Mouse (Mus musculus) bone marrow, adult 2 months (tissue): ENCODE results near the gene Fam43a. TPM values are rescaled to one million over a fixed set of nuclear protein-coding genes. Genes with fewer than 3 reads are reported as not detected.

Source experiments
- H3K27ac ChIP-seq: fragments of 200-500 bp; 2 replicates; pipeline ENCODE4 v1.5.1; 2012; ENCODE audit warnings: low read depth, mild to moderate bottlenecking, control low read depth, inconsistent platforms, low read length; ENCODE audit not compliant: control insufficient read depth, poor library complexity, insufficient read depth
- H3K4me1 ChIP-seq: fragments of 200-500 bp; 2 replicates; pipeline ENCODE4 v1.6.1; 2011; ENCODE audit warnings: low read length; ENCODE audit not compliant: control insufficient read depth, insufficient read depth
- H3K4me3 ChIP-seq: fragments of 200-500 bp; replicated peaks from 2 replicates; pipeline ENCODE3; 2011; ENCODE audit warnings: mild to moderate bottlenecking, low read depth, low read length, control low read depth; ENCODE audit not compliant: control insufficient read depth
- CTCF ChIP-seq: fragments of 200-500 bp; IDR thresholded peaks from 2 replicates; pipeline ENCODE4 v1.5.1; 2011; ENCODE audit warnings: low read length, control low read depth; ENCODE audit not compliant: control insufficient read depth, insufficient read depth
- POLR2A ChIP-seq: fragments of 200-500 bp; IDR thresholded peaks from 2 replicates; pipeline ENCODE4 v1.6.1; 2011; ENCODE audit warnings: low read depth, mild to moderate bottlenecking, control low read depth, low read length, borderline replicate concordance; ENCODE audit not compliant: control insufficient read depth
- WGBS: fragments of 180-500 bp; shearing (Covaris S2); methylation state at CpG from one replicate; pipeline ENCODE4 v1.1.7; 2018; 5-methylcytosine and 5-hydroxymethylcytosine counted together
- polyA plus RNA-seq: library from polyadenylated mRNA; stranded (reverse); fragments of >200 nt; gene quantifications from 2 replicates; pipeline ENCODE4 v1.2.4, GENCODE M21; 2011; ENCODE audit warnings: low replicate concordance; ENCODE audit not compliant: missing spikeins, insufficient read depth, insufficient read length

Gene Fam43a
- polyA plus RNA-seq: 8.8 and 16.3 TPM in 2 replicates

DNA sequence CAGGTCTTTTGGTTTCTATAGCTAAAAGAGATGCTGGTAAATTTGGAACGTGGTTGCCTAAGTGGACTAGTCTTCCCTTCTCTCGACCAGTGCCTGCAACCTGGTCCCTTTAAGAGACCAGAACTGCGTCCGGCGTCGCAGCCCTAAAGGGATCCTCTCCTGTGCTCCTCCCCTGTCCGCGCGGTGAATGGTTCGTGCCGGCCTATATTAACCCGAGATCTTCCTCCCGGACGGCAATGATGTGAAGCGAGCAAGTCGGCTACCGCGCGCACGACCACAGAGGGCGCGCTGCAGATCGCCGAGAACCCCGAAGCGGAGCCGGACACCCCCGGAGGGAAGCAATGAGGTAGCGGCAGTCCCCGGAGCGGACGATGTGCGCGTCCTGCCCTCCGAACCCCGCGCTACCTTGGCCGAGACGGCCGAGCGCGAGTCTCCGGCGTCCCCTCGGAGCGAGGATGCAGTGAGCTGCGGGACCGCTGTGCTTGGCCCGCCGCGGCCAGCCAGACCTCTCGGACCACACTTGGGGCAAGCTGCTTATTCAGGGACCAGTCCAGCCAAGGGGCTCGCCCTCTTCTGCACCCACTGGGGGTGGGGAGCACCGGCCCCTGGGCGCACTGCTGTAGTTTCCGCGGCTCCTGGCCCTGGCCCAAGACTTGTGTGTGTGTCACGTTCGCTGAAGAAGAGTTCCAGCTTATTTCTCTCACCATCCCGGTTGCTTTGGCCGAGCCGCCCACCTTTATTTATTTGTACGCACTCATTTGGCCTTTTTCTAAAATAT is at the start of gene Fam43a:
Fam43a (plus strand) TSS at position 233 of the 778 bp plus-strand sequence.
- Histone ChIP-seq H3K4me3 (peak within 1 kb of the TSS; percentile 85), H3K27ac (peak within 1 kb of the TSS; percentile 96), H3K4me1 (peaks cover 10% of the 10 kb centered on the region)
- TF ChIP-seq CTCF (peak; percentile 42; the same call in 1 of the 2 replicates), POLR2A (peak; percentile 99)
- WGBS: under 1% methylated on average over 63 of the region's 63 CpGs

DNA sequence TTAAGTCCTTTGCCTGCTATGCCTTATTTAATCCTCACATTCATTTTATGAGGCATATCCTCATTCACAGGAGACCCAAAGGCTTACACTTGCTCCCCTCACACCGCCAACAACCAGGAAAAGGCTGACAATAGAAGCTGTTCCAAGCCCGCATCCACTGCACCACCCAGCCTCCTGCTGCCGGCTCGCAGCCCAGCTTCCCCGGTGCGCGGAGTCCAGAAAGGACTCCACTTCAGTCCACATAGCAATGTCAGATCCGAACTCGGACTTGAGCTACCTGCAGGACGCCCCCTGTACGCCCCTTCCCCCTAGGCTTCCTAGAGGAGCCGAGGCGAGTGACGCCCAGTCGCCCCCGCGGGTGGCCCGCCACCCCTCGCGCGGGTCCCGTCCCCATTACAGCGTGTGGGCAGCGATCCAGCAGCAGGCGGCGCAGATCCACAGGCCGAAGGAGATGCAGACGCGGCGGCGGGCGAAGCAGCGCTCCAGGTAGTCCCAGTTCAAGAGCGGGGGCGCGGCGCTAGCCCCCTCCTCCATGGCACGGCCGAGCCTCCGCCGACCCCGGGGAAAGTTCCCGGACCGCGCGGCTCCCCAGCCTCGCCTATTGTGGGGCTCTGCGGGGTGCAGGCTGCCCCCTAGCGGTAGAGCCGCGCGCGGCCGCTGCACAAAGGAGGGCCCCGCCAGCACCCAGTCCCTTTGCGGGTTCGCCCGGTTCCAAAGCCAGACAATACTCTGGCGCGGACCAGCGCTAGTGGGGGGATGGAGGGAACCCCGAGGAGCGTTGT is 49.4 kb upstream of the Fam43a start:
- TF ChIP-seq CTCF (peak; percentile 63), POLR2A (no peak)
- no peak overlapping the region for H3K27ac ChIP-seq
- H3K4me3 ChIP-seq: peak overlapping the region; percentile 31
- no peaks in the 10 kb centered on the region; the same call in 1 of the 2 replicates for H3K4me1 ChIP-seq
- under 1% methylated on average over 63 of the region's 63 CpGs for WGBS

DNA sequence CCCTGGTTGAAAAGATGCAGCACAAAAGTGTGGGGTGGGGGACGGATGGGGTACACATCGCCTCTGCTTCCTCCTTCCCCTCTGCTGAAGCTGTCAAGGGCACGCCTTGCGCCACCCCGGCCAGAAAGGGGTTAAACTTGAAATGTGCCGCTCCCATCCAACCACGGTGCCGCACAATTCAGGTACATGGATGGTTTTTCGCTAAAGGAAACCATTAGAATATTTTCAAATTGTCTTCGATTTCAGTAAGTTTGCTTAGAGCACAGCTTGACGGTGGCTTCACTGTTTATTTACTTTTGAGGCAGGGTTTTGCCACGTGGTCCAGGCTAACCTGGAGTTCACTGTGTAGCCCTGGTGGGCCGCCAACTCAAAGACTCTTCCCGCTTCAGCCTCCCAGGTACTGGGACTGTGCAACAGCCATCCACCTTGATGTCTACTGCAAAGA is 48.8 kb upstream of the Fam43a start, which contains the start of gene Tmem44:
Tmem44 (minus strand) TSS at position 95 of the 445 bp plus-strand sequence.
- Histone ChIP-seq H3K27ac (no peak within 1 kb of the TSS), H3K4me1 (no peaks in the 10 kb centered on the region; the same call in 1 of the 2 replicates), H3K4me3 (peak within 1 kb of the TSS; percentile 31)
- TF ChIP-seq CTCF: no peak
- no peak for TF ChIP-seq POLR2A
- 12% methylated on average over 14 of the region's 14 CpGs for WGBS

DNA sequence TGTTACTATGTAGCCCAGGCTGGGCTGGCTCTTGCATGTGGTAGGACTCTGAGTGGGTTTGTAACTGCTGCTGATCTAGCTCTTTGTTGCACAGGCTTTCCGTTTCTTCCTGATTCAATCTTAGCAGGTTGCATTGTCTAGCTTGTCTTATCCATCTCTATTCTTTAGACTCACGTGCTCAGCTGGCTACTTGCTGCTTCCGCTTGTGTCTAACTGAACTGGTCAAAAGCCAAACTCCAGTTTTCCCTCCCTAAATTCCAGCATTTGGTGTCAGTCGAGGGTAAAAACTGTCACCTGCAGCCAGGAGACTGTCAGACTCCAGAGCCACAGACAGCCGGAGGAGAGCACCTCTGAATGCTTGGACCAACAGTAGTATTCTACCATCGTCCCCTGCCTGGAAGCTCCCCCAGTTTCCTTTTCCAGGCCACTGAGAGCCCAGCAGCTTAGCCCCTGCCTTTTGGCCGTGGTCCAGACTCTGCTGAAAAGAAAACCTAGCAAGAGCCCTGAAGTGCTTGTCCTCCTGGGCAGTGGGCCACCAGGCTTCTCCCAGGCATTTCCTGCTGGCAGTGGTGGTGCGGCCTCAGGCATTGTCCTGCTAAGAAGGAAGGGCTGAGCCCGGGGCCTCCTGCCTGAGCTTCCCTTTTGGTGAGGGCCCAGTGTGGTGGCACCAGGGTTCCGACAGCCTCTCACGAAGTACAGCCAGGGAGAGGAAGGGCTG is 46.7 kb upstream of the Fam43a start:
- Histone ChIP-seq H3K4me3 (no peak overlapping the region), H3K27ac (no peak overlapping the region), H3K4me1 (no peaks in the 10 kb centered on the region; the same call in 1 of the 2 replicates)
- no peak for TF ChIP-seq POLR2A
- TF ChIP-seq CTCF: no peak
- WGBS: 27% methylated on average over 11 of the region's 11 CpGs

GRCm38 (mm10) chr16:30554109-30554508 is 45.4 kb upstream of the Fam43a start:
- no peak overlapping the region for H3K27ac ChIP-seq
- H3K4me3 ChIP-seq: no peak overlapping the region
- WGBS: 90% methylated on average over 8 of the region's 8 CpGs
- TF ChIP-seq POLR2A: no peak
- no peak for TF ChIP-seq CTCF
- H3K4me1 ChIP-seq: no peaks in the 10 kb centered on the region; the same call in 1 of the 2 replicates

GRCm38 (mm10) chr16:30559312-30559992 is 40.1 kb upstream of the Fam43a start:
- TF ChIP-seq POLR2A: no peak
- no peak for TF ChIP-seq CTCF
- H3K4me1 ChIP-seq: no peaks in the 10 kb centered on the region
- 86% methylated on average over 5 of the region's 5 CpGs for WGBS
- no peak overlapping the region for H3K27ac ChIP-seq
- no peak overlapping the region for H3K4me3 ChIP-seq

- H3K27ac ChIP-seq: no peak overlapping the region
- no peak for TF ChIP-seq CTCF
- no peak overlapping the region for H3K4me3 ChIP-seq
- H3K4me1 ChIP-seq: peaks cover 2% of the 10 kb centered on the region; the same call in 1 of the 2 replicates
- WGBS: 85% methylated on average over 4 of the region's 4 CpGs
Measured at GRCm38 (mm10) chr16:30560601-30561000, 38.9 kb upstream of the Fam43a start.

- Histone ChIP-seq H3K27ac (no peak overlapping the region; the same call in 1 of the 2 replicates), H3K4me1 (peaks cover 2% of the 10 kb centered on the region; the same call in 1 of the 2 replicates), H3K4me3 (no peak overlapping the region)
- 73% methylated on average over 6 of the region's 6 CpGs for WGBS
- no peak for TF ChIP-seq CTCF
- no peak for TF ChIP-seq POLR2A
Measured at GRCm38 (mm10) chr16:30565631-30566030, 33.9 kb upstream of the Fam43a start.
